21 mouse cellular contexts compared by ENCODE assay signal in genomic region chr10:70006380-70006779, GRCm38 (mm10).
DNase-seq lines count a peak whose midpoint lies in the region; ATAC-seq lines count a peak whose summit lies in the region.
"Had no signal": no experiment of that assay in that cellular context is flagged by ENCODE, and none has a peak within 500 bp of the region (broad histone marks: within the 10 kb centered on the region; RNA-seq: fewer than 3 reads in every experiment).

No protein-coding gene starts in this region.

- no peak overlapping the region for H3K4me2 ChIP-seq in embryonic facial prominence, embryonic 14.5 days (ENCODE audit: low read depth, low read length)
- no peak overlapping the region for H3K4me2 ChIP-seq in kidney, embryonic 14.5 days (replicated peaks; ENCODE audit: low read depth, low read length)
- H3K4me2 ChIP-seq in forebrain, embryonic 14.5 days (ENCODE audit: low read length) = no peak overlapping the region
- H3K4me2 ChIP-seq: embryonic facial prominence, embryonic 12.5 days; forebrain, embryonic 13.5 days; heart, embryonic 13.5 days; hindbrain, embryonic 14.5 days; intestine, embryonic 15.5 days had no signal

- ATAC-seq in embryonic facial prominence, embryonic 14.5 days (ENCODE audit: low read depth) = no peak
- ATAC-seq in kidney, embryonic 14.5 days (ENCODE audit: low FRiP score, low TSS enrichment) = peak; percentile 18
- ATAC-seq in forebrain, embryonic 14.5 days = no peak
- ATAC-seq: forebrain, embryonic 13.5 days; intestine, embryonic 15.5 days; Patski had no signal

- no peaks in the 10 kb centered on the region for H3K27me3 ChIP-seq in embryonic facial prominence, embryonic 14.5 days (replicated peaks; ENCODE audit: control insufficient read depth, insufficient read depth, low read length)
- no peaks in the 10 kb centered on the region for H3K27me3 ChIP-seq in embryonic facial prominence, embryonic 10.5 days (replicated peaks; ENCODE audit: low read depth, poor library complexity, severe bottlenecking)
- no peaks in the 10 kb centered on the region for H3K27me3 ChIP-seq in kidney, embryonic 14.5 days (ENCODE audit: control insufficient read depth, insufficient read depth, low read length)
- no peaks in the 10 kb centered on the region for H3K27me3 ChIP-seq in forebrain, embryonic 14.5 days (replicated peaks; ENCODE audit: control insufficient read depth, insufficient read depth, low read length)
- H3K27me3 ChIP-seq: embryonic facial prominence, embryonic 12.5 days; forebrain, embryonic 13.5 days; heart, embryonic 13.5 days; intestine, embryonic 15.5 days; Patski had no signal

- peaks cover 18% of the 10 kb centered on the region for H3K36me3 ChIP-seq in embryonic facial prominence, embryonic 14.5 days (ENCODE audit: control insufficient read depth, insufficient read depth, low read length)
- H3K36me3 ChIP-seq in embryonic facial prominence, embryonic 10.5 days (replicated peaks) = peaks cover 46% of the 10 kb centered on the region
- peaks cover 22% of the 10 kb centered on the region for H3K36me3 ChIP-seq in kidney, embryonic 14.5 days (ENCODE audit: control insufficient read depth, insufficient read depth, low read length)
- peaks cover 38% of the 10 kb centered on the region for H3K36me3 ChIP-seq in forebrain, embryonic 14.5 days (ENCODE audit: control insufficient read depth, insufficient read depth, low read length)

- no peak overlapping the region for H3K27ac ChIP-seq in embryonic facial prominence, embryonic 14.5 days (replicated peaks; ENCODE audit: low read depth, low read length)
- no peak overlapping the region for H3K27ac ChIP-seq in embryonic facial prominence, embryonic 10.5 days (replicated peaks)
- H3K27ac ChIP-seq in kidney, embryonic 14.5 days (ENCODE audit: low read depth, low read length) = no peak overlapping the region
- H3K27ac ChIP-seq in forebrain, embryonic 14.5 days (ENCODE audit: low read depth, low read length) = no peak overlapping the region
- H3K27ac ChIP-seq: embryonic facial prominence, embryonic 12.5 days; forebrain, embryonic 13.5 days; heart, embryonic 13.5 days; hindbrain, embryonic 14.5 days; intestine, embryonic 15.5 days had no signal

- DNase-seq in embryonic facial prominence, embryonic 14.5 days (ENCODE audit: low spot score) = peak; percentile 22
- DNase-seq in embryonic facial prominence, embryonic 10.5 days (ENCODE audit: low spot score) = no peak
- DNase-seq in kidney, postnatal 4 days = no peak
- DNase-seq in ES-CJ7 (ENCODE audit: low read depth, low spot score) = peak; percentile 48
- peak; percentile 20 for DNase-seq in embryo, embryonic 11 days
- DNase-seq in gastrocnemius, postnatal 4 days (ENCODE audit: low spot score in 2 of 2) = no peak
- DNase-seq in forebrain, embryonic 14.5 days (ENCODE audit: low spot score) = no peak
- DNase-seq: adrenal gland, postnatal 10 days; cerebellum, adult 11 months; cerebellum, adult 8-10 months; cerebellum, postnatal 14 days; gastrocnemius, postnatal 14 days; heart, postnatal 4 days; kidney, adult 18-20 months had no signal

- 41% methylated on average over 9 of the region's 9 CpGs for WGBS in embryonic facial prominence, embryonic 14.5 days
- WGBS in embryonic facial prominence, embryonic 10.5 days = 52% methylated on average over 9 of the region's 9 CpGs
- WGBS in kidney, embryonic 14.5 days = 51% methylated on average over 9 of the region's 9 CpGs
- WGBS in forebrain, embryonic 14.5 days = 74% methylated on average over 9 of the region's 9 CpGs

- H3K4me3 ChIP-seq in embryonic facial prominence, embryonic 14.5 days (ENCODE audit: low read depth, low read length) = no peak overlapping the region
- H3K4me3 ChIP-seq in embryonic facial prominence, embryonic 10.5 days = no peak overlapping the region
- no peak overlapping the region for H3K4me3 ChIP-seq in kidney, embryonic 14.5 days (ENCODE audit: low read length)
- H3K4me3 ChIP-seq in forebrain, embryonic 14.5 days (ENCODE audit: low read depth, low read length) = no peak overlapping the region
- H3K4me3 ChIP-seq: embryonic facial prominence, embryonic 12.5 days; forebrain, embryonic 13.5 days; heart, embryonic 13.5 days; intestine, embryonic 15.5 days had no signal

- 0 out of 2 replicates have a peak, but pooled peaks cover 2% of the 10 kb centered on the region for H3K4me1 ChIP-seq in embryonic facial prominence, embryonic 14.5 days (ENCODE audit: control insufficient read depth, insufficient read depth, low read length)
- peaks cover 19% of the 10 kb centered on the region for H3K4me1 ChIP-seq in embryonic facial prominence, embryonic 10.5 days
- H3K4me1 ChIP-seq in kidney, embryonic 14.5 days (ENCODE audit: control insufficient read depth, insufficient read depth, low read length) = peaks cover 6% of the 10 kb centered on the region; the same call in 1 of the 2 replicates
- H3K4me1 ChIP-seq in forebrain, embryonic 14.5 days (ENCODE audit: control insufficient read depth, insufficient read depth, low read length) = no peaks in the 10 kb centered on the region
- H3K4me1 ChIP-seq: forebrain, embryonic 13.5 days; heart, embryonic 13.5 days; intestine, embryonic 15.5 days had no signal

- H3K9ac ChIP-seq in embryonic facial prominence, embryonic 14.5 days (ENCODE audit: low read depth, low read length) = no peak overlapping the region
- H3K9ac ChIP-seq in kidney, embryonic 14.5 days (ENCODE audit: low read depth, low read length) = no peak overlapping the region
- H3K9ac ChIP-seq in forebrain, embryonic 14.5 days (ENCODE audit: low read length) = no peak overlapping the region
- H3K9ac ChIP-seq: embryonic facial prominence, embryonic 12.5 days; forebrain, embryonic 13.5 days; heart, embryonic 13.5 days; hindbrain, embryonic 14.5 days; intestine, embryonic 15.5 days had no signal

- H3K9me3 ChIP-seq in embryonic facial prominence, embryonic 14.5 days (ENCODE audit: control insufficient read depth, low read length) = no peaks in the 10 kb centered on the region
- H3K9me3 ChIP-seq in embryonic facial prominence, embryonic 10.5 days = no peaks in the 10 kb centered on the region
- no peaks in the 10 kb centered on the region; the same call in 1 of the 2 replicates for H3K9me3 ChIP-seq in kidney, embryonic 14.5 days (ENCODE audit: control insufficient read depth, low read length)
- no peaks in the 10 kb centered on the region for H3K9me3 ChIP-seq in forebrain, embryonic 14.5 days (replicated peaks; ENCODE audit: control insufficient read depth, low read length)
- H3K9me3 ChIP-seq: embryonic facial prominence, embryonic 12.5 days; forebrain, embryonic 13.5 days; heart, embryonic 13.5 days; intestine, embryonic 15.5 days had no signal

Comparison
In these comparisons a context has a peak if more than half of its experiments do, and no peak if none do; other contexts are left out.
1. DNase-seq: peak in embryonic facial prominence, embryonic 14.5 days (single experiment), ES-CJ7 (single experiment) and embryo, embryonic 11 days (single experiment); none in embryonic facial prominence, embryonic 10.5 days (single experiment), kidney, postnatal 4 days (0 of 2), gastrocnemius, postnatal 4 days (0 of 2) and forebrain, embryonic 14.5 days (single experiment).